Mouse (Mus musculus): ENCODE data around the gene Mvp. TPM values are rescaled to one million over a fixed set of nuclear protein-coding genes. Genes with fewer than 3 reads are reported as not detected.
A peak's percentile ranks its signal among the peaks of the same experiment; 100 is the strongest.

The Mvp gene
- polyA plus RNA-seq, 2 experiments = 7.9 TPM

GRCm38 (mm10) chr7:126967361-126967760 is 47.1 kb downstream of the Mvp start:
- Histone ChIP-seq H3K36me3 (ENCODE audit: control insufficient read depth, insufficient read depth, low read length) (no peaks in the 10 kb centered on the region), H3K4me2 (replicated peaks; ENCODE audit: low read depth, low read length, severe bottlenecking) (no peak overlapping the region), H3K27me3 (ENCODE audit: control insufficient read depth, insufficient read depth, low read length) (peaks cover 20% of the 10 kb centered on the region), H3K27ac (replicated peaks; ENCODE audit: low read depth, low read length) (no peak overlapping the region), H3K9me3 (ENCODE audit: control insufficient read depth, low read length) (no peaks in the 10 kb centered on the region), H3K9ac (ENCODE audit: low read depth, low read length, severe bottlenecking) (no peak overlapping the region), H3K4me1 (ENCODE audit: control insufficient read depth, insufficient read depth, low read length) (no peaks in the 10 kb centered on the region), H3K4me3 (replicated peaks; ENCODE audit: low read length) (no peak overlapping the region)
- TF ChIP-seq POLR2A (IDR thresholded peaks at IDR 0.05; ENCODE audit: borderline replicate concordance, extremely low read depth, insufficient read depth, insufficient read length) = no peak
- 69% methylated on average over 6 of the region's 6 CpGs for WGBS
- DNase-seq (ENCODE audit: low spot score) (no peak), ATAC-seq (ENCODE audit: low FRiP score, low read depth) (no peak)

DNA sequence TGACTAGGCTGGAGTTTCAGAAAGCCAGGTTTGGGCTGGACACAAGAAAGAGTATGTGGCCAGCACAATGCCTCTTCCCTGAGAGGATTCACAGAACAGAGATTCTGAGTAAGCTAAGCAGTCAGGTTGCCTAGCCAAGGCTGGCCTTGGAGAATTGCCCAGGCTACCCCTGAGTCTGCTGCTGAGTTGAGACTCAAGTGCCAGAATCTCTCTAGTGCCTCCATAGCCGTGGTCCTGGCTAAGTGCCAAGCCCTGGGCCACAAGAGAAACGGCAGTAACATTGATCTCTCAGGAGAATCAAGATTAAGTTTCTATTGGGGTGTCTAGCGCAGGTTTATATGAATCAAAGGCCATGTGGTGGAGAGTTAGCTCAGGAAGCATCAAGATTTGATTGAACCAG is 48.9 kb downstream of the Mvp start:
- Histone ChIP-seq H3K9me3 (ENCODE audit: control insufficient read depth, low read length) (no peaks in the 10 kb centered on the region), H3K27ac (replicated peaks; ENCODE audit: low read depth, low read length) (no peak overlapping the region), H3K4me1 (ENCODE audit: control insufficient read depth, insufficient read depth, low read length) (no peaks in the 10 kb centered on the region), H3K4me3 (replicated peaks; ENCODE audit: low read length) (no peak overlapping the region), H3K27me3 (ENCODE audit: control insufficient read depth, insufficient read depth, low read length) (peaks cover 20% of the 10 kb centered on the region), H3K36me3 (ENCODE audit: control insufficient read depth, insufficient read depth, low read length) (no peaks in the 10 kb centered on the region), H3K9ac (ENCODE audit: low read depth, low read length, severe bottlenecking) (no peak overlapping the region), H3K4me2 (replicated peaks; ENCODE audit: low read depth, low read length, severe bottlenecking) (no peak overlapping the region)
- no peak for DNase-seq (ENCODE audit: low spot score)
- no peak for ATAC-seq (ENCODE audit: low FRiP score, low read depth)
- 61% methylated on average over 3 of the region's 3 CpGs for WGBS
- no peak for TF ChIP-seq POLR2A (IDR thresholded peaks at IDR 0.05; ENCODE audit: borderline replicate concordance, extremely low read depth, insufficient read depth, insufficient read length)

DNA sequence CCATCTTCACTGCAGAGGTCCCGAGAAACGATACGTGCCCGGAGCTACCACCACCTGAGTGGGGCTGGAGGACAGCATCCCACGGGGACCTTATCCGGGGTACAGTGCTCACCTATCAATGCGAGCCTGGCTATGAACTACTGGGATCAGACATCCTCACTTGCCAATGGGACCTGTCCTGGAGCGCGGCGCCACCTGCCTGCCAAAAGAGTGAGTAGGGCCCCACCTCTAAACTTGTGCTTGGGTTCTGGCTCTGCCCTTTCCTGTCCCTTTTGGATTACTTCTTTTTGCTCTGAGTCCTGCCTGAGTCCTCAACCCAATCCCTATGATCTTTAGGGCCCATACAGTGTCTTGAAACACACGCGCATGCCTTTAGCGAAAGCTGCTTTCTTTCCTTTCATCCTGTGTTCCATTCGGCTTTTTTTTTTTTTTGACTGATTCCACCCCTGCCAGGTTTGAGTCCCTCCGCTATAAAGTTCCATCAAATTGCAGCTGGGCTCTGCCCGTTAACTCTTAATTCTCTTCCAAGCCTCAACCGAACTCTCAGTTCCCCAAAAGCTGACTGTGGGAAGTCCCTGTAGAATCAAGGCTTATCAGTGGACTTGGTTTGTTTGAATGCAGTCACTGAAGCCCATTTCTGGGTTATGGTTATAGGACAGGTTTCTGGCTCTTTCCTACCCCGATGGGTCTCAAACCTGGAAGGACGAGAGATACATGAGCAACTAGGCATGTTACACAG is 50.7 kb downstream of the Mvp start:
- Histone ChIP-seq H3K9ac (ENCODE audit: low read depth, low read length, severe bottlenecking) (no peak overlapping the region), H3K27ac (replicated peaks; ENCODE audit: low read depth, low read length) (no peak overlapping the region), H3K27me3 (ENCODE audit: control insufficient read depth, insufficient read depth, low read length) (peaks cover 20% of the 10 kb centered on the region), H3K4me1 (ENCODE audit: control insufficient read depth, insufficient read depth, low read length) (no peaks in the 10 kb centered on the region), H3K4me2 (replicated peaks; ENCODE audit: low read depth, low read length, severe bottlenecking) (peak overlapping the region; percentile 26), H3K9me3 (ENCODE audit: control insufficient read depth, low read length) (no peaks in the 10 kb centered on the region), H3K4me3 (replicated peaks; ENCODE audit: low read length) (no peak overlapping the region; the same call in 1 of the 2 replicates), H3K36me3 (ENCODE audit: control insufficient read depth, insufficient read depth, low read length) (no peaks in the 10 kb centered on the region)
- TF ChIP-seq POLR2A (IDR thresholded peaks at IDR 0.05; ENCODE audit: borderline replicate concordance, extremely low read depth, insufficient read depth, insufficient read length) = no peak
- WGBS = 20% methylated on average over 19 of the region's 19 CpGs
- peak; percentile 23 for DNase-seq (ENCODE audit: low spot score)
- no peak for ATAC-seq (ENCODE audit: low FRiP score, low read depth)

DNA sequence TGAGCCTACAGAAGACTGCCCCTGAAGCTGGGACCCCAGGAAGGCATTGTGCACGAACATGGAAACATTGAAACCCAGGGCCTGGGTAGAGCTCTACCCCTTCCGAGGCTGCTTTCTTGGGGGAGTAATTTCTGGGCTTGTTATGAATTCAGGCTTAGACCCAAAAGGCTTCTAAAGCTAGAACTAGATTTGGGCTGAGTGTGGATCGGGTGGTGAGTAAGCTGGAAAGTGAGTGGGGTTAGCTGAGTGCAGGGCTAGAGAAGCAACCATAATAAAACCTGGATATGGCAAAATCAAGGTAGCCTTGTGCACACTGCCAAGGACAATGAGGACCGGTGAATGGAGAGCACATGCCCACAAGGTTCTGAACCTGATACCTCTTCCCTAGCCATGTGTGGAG is 52.5 kb downstream of the Mvp start:
- Histone ChIP-seq H3K27ac (replicated peaks; ENCODE audit: low read depth, low read length) (no peak overlapping the region), H3K4me1 (ENCODE audit: control insufficient read depth, insufficient read depth, low read length) (no peaks in the 10 kb centered on the region), H3K9ac (ENCODE audit: low read depth, low read length, severe bottlenecking) (no peak overlapping the region), H3K4me3 (replicated peaks; ENCODE audit: low read length) (no peak overlapping the region), H3K27me3 (ENCODE audit: control insufficient read depth, insufficient read depth, low read length) (peaks cover 20% of the 10 kb centered on the region), H3K4me2 (replicated peaks; ENCODE audit: low read depth, low read length, severe bottlenecking) (no peak overlapping the region), H3K9me3 (ENCODE audit: control insufficient read depth, low read length) (no peaks in the 10 kb centered on the region), H3K36me3 (ENCODE audit: control insufficient read depth, insufficient read depth, low read length) (no peaks in the 10 kb centered on the region)
- no peak for ATAC-seq (ENCODE audit: low FRiP score, low read depth)
- 81% methylated on average over 4 of the region's 4 CpGs for WGBS
- no peak for DNase-seq (ENCODE audit: low spot score)
- no peak for TF ChIP-seq POLR2A (IDR thresholded peaks at IDR 0.05; ENCODE audit: borderline replicate concordance, extremely low read depth, insufficient read depth, insufficient read length)

DNA sequence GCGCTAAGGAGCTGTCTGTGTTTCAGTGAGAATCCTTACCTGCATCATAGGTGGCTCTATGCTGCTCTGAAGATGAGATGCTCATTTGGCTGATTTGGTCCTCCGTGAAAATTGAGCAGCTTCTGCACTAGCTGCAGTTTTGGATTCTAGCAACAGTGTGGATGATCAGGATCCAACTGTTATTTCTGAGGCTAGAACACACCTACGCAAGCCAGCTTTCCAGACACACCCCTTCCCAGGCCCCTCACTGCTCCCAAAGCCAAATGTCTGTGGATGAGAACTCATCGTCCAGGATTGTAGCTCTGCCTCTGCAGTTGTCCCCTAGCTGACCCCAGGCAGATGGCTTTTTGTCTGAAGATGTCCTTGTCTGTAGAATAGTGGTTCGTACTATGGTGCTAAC is 53.3 kb downstream of the Mvp start:
- H3K36me3 ChIP-seq (ENCODE audit: control insufficient read depth, insufficient read depth, low read length) = no peaks in the 10 kb centered on the region
- no peak for TF ChIP-seq POLR2A (IDR thresholded peaks at IDR 0.05; ENCODE audit: borderline replicate concordance, extremely low read depth, insufficient read depth, insufficient read length)
- H3K4me2 ChIP-seq (replicated peaks; ENCODE audit: low read depth, low read length, severe bottlenecking) = no peak overlapping the region
- H3K27me3 ChIP-seq (ENCODE audit: control insufficient read depth, insufficient read depth, low read length) = peaks cover 20% of the 10 kb centered on the region
- no peak overlapping the region for H3K27ac ChIP-seq (replicated peaks; ENCODE audit: low read depth, low read length)
- no peak for DNase-seq (ENCODE audit: low spot score)
- no peak overlapping the region for H3K9ac ChIP-seq (ENCODE audit: low read depth, low read length, severe bottlenecking)
- H3K4me3 ChIP-seq (replicated peaks; ENCODE audit: low read length) = no peak overlapping the region
- no peaks in the 10 kb centered on the region for H3K4me1 ChIP-seq (ENCODE audit: control insufficient read depth, insufficient read depth, low read length)
- WGBS = 84% methylated on average over 5 of the region's 5 CpGs
- H3K9me3 ChIP-seq (ENCODE audit: control insufficient read depth, low read length) = no peaks in the 10 kb centered on the region
- ATAC-seq (ENCODE audit: low FRiP score, low read depth) = no peak

All from limb, embryonic 14.5 days (tissue).